Mouse (Mus musculus): Measurements from ENCODE around the gene Fgfrl1.

- TF ChIP-seq EP300 (IDR thresholded peaks at IDR 0.05; ENCODE audit: low read depth): no peak
- TF ChIP-seq CTCF (IDR thresholded peaks at IDR 0.05; ENCODE audit: low read depth): no peak
These were observed 23.8 kb downstream of the Fgfrl1 start for GRCm38 (mm10) chr5:108715974-108716373.

All from liver, postnatal 0 days (tissue).